Mouse (Mus musculus): ENCODE results near the gene Trio. TPM values are rescaled to one million over a fixed set of nuclear protein-coding genes. Genes with fewer than 3 reads are reported as not detected.

Gene Trio
- total and polyA plus RNA-seq, 2 experiments from 2014 or later = 19.9 to 197 TPM

GRCm38 (mm10) chr15:28004192-28004767, 21.4 kb downstream of the Trio start:
- ATAC-seq = no peak
- H3K9me3 ChIP-seq (ENCODE audit: low read length) = no peaks in the 10 kb centered on the region
- TF ChIP-seq CTCF (IDR thresholded peaks at IDR 0.05; ENCODE audit: low read depth) = no peak
- peaks cover 21% of the 10 kb centered on the region for H3K4me1 ChIP-seq (ENCODE audit: insufficient read depth, low read length)
- no peak for DNase-seq (ENCODE audit: low spot score)
- WGBS = 58% methylated on average over 5 of the region's 5 CpGs
- H3K9ac ChIP-seq (replicated peaks; ENCODE audit: low read length) = no peak overlapping the region
- H3K27me3 ChIP-seq (ENCODE audit: insufficient read depth, low read length) = no peaks in the 10 kb centered on the region
- no peak overlapping the region for H3K4me3 ChIP-seq (ENCODE audit: low read length)
- no peak overlapping the region for H3K27ac ChIP-seq
- H3K4me2 ChIP-seq (ENCODE audit: low read depth, low read length) = no peak overlapping the region
- no peaks in the 10 kb centered on the region for H3K36me3 ChIP-seq (ENCODE audit: insufficient read depth, low read length)

DNA sequence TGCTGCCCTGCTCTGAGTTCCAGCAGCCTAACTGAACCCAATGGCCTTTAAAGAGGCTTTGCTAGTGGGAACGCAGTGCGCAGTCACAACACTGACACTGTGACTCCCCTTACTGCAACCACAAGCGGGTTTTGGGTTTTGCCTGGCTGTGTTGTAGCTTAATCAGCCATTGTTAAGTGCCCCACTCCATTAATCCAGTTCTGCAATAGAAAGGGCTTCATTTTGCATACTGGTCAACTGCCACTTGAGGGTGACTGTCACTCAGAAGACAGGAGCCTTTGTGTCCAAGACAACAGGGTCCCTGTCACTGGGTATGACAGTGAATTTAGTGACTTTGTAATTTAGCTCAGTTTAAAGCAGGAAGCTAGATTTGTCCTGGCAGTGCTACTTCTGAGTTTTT, 23.1 kb downstream of the Trio start:
- H3K27me3 ChIP-seq (ENCODE audit: insufficient read depth, low read length) = no peaks in the 10 kb centered on the region
- no peak overlapping the region for H3K4me2 ChIP-seq (ENCODE audit: low read depth, low read length)
- TF ChIP-seq CTCF (IDR thresholded peaks at IDR 0.05; ENCODE audit: low read depth) = no peak
- ATAC-seq (peak; percentile 34; the same call in 1 of the 2 replicates), DNase-seq (ENCODE audit: low spot score) (no peak)
- WGBS = 25% methylated on average over 3 of the region's 3 CpGs
- no peak overlapping the region for H3K27ac ChIP-seq
- no peaks in the 10 kb centered on the region for H3K36me3 ChIP-seq (ENCODE audit: insufficient read depth, low read length)
- no peaks in the 10 kb centered on the region for H3K9me3 ChIP-seq (ENCODE audit: low read length)
- no peak overlapping the region for H3K4me3 ChIP-seq (ENCODE audit: low read length)
- peaks cover 34% of the 10 kb centered on the region for H3K4me1 ChIP-seq (ENCODE audit: insufficient read depth, low read length)
- H3K9ac ChIP-seq (replicated peaks; ENCODE audit: low read length) = no peak overlapping the region

DNA sequence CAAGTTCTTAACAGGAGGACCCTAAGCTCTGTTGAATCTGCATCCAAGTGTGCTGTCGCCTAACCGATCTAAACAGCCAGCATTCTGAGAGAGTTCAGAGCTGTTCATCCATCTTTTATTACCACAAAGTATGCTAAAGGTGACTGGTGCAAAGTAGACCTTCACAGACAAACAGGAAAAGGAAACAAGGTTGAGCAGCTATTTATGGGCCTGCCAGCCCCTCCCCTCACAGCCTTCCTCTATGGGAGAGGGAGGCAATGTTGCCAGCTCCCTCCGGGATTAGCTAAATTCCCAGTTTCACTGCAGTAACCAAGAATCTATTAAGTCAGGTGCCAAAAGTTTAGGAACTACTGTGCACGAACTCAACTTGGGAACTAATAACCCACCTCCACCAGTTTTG, 24.3 kb downstream of the Trio start:
- Histone ChIP-seq H3K4me2 (ENCODE audit: low read depth, low read length) (no peak overlapping the region), H3K9ac (replicated peaks; ENCODE audit: low read length) (no peak overlapping the region), H3K27ac (no peak overlapping the region), H3K9me3 (ENCODE audit: low read length) (no peaks in the 10 kb centered on the region), H3K4me3 (ENCODE audit: low read length) (no peak overlapping the region), H3K36me3 (ENCODE audit: insufficient read depth, low read length) (no peaks in the 10 kb centered on the region), H3K4me1 (ENCODE audit: insufficient read depth, low read length) (peaks cover 34% of the 10 kb centered on the region), H3K27me3 (ENCODE audit: insufficient read depth, low read length) (no peaks in the 10 kb centered on the region)
- no peak for TF ChIP-seq CTCF (IDR thresholded peaks at IDR 0.05; ENCODE audit: low read depth)
- 51% methylated on average over 4 of the region's 4 CpGs for WGBS
- no peak for DNase-seq (ENCODE audit: low spot score)
- no peak for ATAC-seq

- no peak overlapping the region for H3K9ac ChIP-seq (replicated peaks; ENCODE audit: low read length)
- no peaks in the 10 kb centered on the region for H3K36me3 ChIP-seq (ENCODE audit: insufficient read depth, low read length)
- H3K4me2 ChIP-seq (ENCODE audit: low read depth, low read length) = no peak overlapping the region
- DNase-seq (ENCODE audit: low spot score) = no peak
- no peak overlapping the region for H3K27ac ChIP-seq
- no peak for ATAC-seq
- H3K4me1 ChIP-seq (ENCODE audit: insufficient read depth, low read length) = peaks cover 47% of the 10 kb centered on the region
- H3K27me3 ChIP-seq (ENCODE audit: insufficient read depth, low read length) = no peaks in the 10 kb centered on the region
- no peaks in the 10 kb centered on the region for H3K9me3 ChIP-seq (ENCODE audit: low read length)
- no peak for TF ChIP-seq CTCF (IDR thresholded peaks at IDR 0.05; ENCODE audit: low read depth)
- WGBS = 23% methylated on average over 8 of the region's 8 CpGs
- no peak overlapping the region for H3K4me3 ChIP-seq (ENCODE audit: low read length)
These were observed 26.9 kb downstream of the Trio start for GRCm38 (mm10) chr15:27998621-27999359.

- H3K4me1 ChIP-seq (ENCODE audit: insufficient read depth, low read length) = peaks cover 49% of the 10 kb centered on the region
- no peaks in the 10 kb centered on the region for H3K9me3 ChIP-seq (ENCODE audit: low read length)
- DNase-seq (ENCODE audit: low spot score) = no peak
- no peaks in the 10 kb centered on the region for H3K36me3 ChIP-seq (ENCODE audit: insufficient read depth, low read length)
- H3K4me2 ChIP-seq (ENCODE audit: low read depth, low read length) = 0 out of 2 replicates have a peak overlapping the region, but pooled peaks have one; percentile 3
- H3K27me3 ChIP-seq (ENCODE audit: insufficient read depth, low read length) = no peaks in the 10 kb centered on the region
- 13% methylated on average over 8 of the region's 8 CpGs for WGBS
- peak; percentile 33; the same call in 1 of the 2 replicates for TF ChIP-seq CTCF (IDR thresholded peaks at IDR 0.05; ENCODE audit: low read depth)
- ATAC-seq = no peak
- no peak overlapping the region for H3K27ac ChIP-seq
- H3K9ac ChIP-seq (replicated peaks; ENCODE audit: low read length) = no peak overlapping the region
- H3K4me3 ChIP-seq (ENCODE audit: low read length) = no peak overlapping the region
These were observed 27.7 kb downstream of the Trio start for GRCm38 (mm10) chr15:27997917-27998316.

DNA sequence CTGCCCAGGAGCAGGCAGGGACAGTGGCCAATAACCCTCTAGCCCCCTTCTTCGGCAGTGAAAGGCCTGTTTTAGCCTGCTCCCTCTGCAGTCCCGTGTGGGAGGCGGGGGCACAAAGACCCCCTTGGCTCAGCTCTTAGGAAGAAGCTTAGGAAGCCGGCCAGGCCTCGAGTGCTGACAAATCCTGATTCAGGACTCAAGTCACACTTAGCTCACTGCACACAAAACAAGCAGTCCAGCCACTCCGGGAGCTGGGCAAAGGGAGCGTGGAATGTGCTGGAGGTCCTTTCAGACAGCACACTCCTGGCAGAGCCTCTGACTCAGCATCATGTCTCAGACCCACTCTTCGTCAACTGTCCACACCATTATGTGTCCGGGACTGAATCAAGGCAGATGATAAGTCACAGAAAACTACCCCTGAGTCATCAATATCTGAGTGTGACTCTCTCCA, 28.2 kb downstream of the Trio start:
- Histone ChIP-seq H3K27ac (no peak overlapping the region), H3K9me3 (ENCODE audit: low read length) (no peaks in the 10 kb centered on the region), H3K9ac (replicated peaks; ENCODE audit: low read length) (no peak overlapping the region), H3K27me3 (ENCODE audit: insufficient read depth, low read length) (no peaks in the 10 kb centered on the region), H3K4me3 (ENCODE audit: low read length) (no peak overlapping the region), H3K4me2 (ENCODE audit: low read depth, low read length) (0 out of 2 replicates have a peak overlapping the region, but pooled peaks have one; percentile 3), H3K4me1 (ENCODE audit: insufficient read depth, low read length) (peaks cover 48% of the 10 kb centered on the region), H3K36me3 (ENCODE audit: insufficient read depth, low read length) (no peaks in the 10 kb centered on the region)
- peak; percentile 94 for ATAC-seq
- WGBS = 23% methylated on average over 9 of the region's 9 CpGs
- TF ChIP-seq CTCF (IDR thresholded peaks at IDR 0.05; ENCODE audit: low read depth) = peak; percentile 22
- peak; percentile 88 for DNase-seq (ENCODE audit: low spot score)

- Histone ChIP-seq H3K9ac (replicated peaks; ENCODE audit: low read length) (no peak overlapping the region), H3K27ac (no peak overlapping the region), H3K27me3 (ENCODE audit: insufficient read depth, low read length) (no peaks in the 10 kb centered on the region), H3K9me3 (ENCODE audit: low read length) (no peaks in the 10 kb centered on the region), H3K4me3 (ENCODE audit: low read length) (no peak overlapping the region), H3K4me1 (ENCODE audit: insufficient read depth, low read length) (peaks cover 42% of the 10 kb centered on the region), H3K36me3 (ENCODE audit: insufficient read depth, low read length) (no peaks in the 10 kb centered on the region), H3K4me2 (ENCODE audit: low read depth, low read length) (no peak overlapping the region)
- 56% methylated on average over 4 of the region's 4 CpGs for WGBS
- DNase-seq (ENCODE audit: low spot score) (no peak), ATAC-seq (no peak)
- TF ChIP-seq CTCF (IDR thresholded peaks at IDR 0.05; ENCODE audit: low read depth) = no peak
These were observed 28.9 kb downstream of the Trio start for GRCm38 (mm10) chr15:27996750-27997149.

Measured in hindbrain, postnatal 0 days (tissue).